Mouse (Mus musculus) forebrain, embryonic 10.5 days (tissue): ENCODE measurements around the gene Tbr1. TPM values are rescaled to one million over a fixed set of nuclear protein-coding genes. Genes with fewer than 3 reads are reported as not detected.

Experiments used
- DNase-seq: peaks from one replicate; pipeline ENCODE4 v3.0.0-alpha.2; 2017; ENCODE audit warnings: low spot score; ENCODE audit errors: extremely low spot score
- H3K27ac ChIP-seq: fragments of 300-500 bp; sonication (generic); 2 replicates; pipeline ENCODE4 v1.5.1; 2016; ENCODE audit warnings: mild to moderate bottlenecking
- H3K27me3 ChIP-seq: fragments of 300-500 bp; sonication (generic); 2 replicates; pipeline ENCODE4 v1.6.1; 2016; ENCODE audit warnings: mild to moderate bottlenecking; ENCODE audit not compliant: poor library complexity, severe bottlenecking
- H3K36me3 ChIP-seq: fragments of 300-500 bp; sonication (generic); replicated peaks from 2 replicates; pipeline ENCODE4 v1.6.1; 2016; ENCODE audit warnings: mild to moderate bottlenecking, moderate library complexity
- H3K4me1 ChIP-seq: fragments of 300-500 bp; sonication (generic); 2 replicates; pipeline ENCODE4 v1.6.1; 2016
- H3K4me3 ChIP-seq: fragments of 300-500 bp; sonication (generic); 2 replicates; pipeline ENCODE4 v1.5.1; 2016; ENCODE audit warnings: mild to moderate bottlenecking, moderate library complexity
- H3K9me3 ChIP-seq: fragments of 300-500 bp; sonication (generic); 2 replicates; pipeline ENCODE4 v1.6.1; 2016; ENCODE audit warnings: mild to moderate bottlenecking, moderate library complexity
- WGBS: fragments of 180-500 bp; shearing (Covaris S2); methylation state at CpG from one replicate; pipeline ENCODE4 v1.1.7; 2016; 5-methylcytosine and 5-hydroxymethylcytosine counted together
- polyA plus RNA-seq: library from polyadenylated mRNA; unstranded; fragments of >200 nt; fragmentation: Nextera tagmentation; extraction: Ambion mirVana; gene quantifications from 2 replicates; pipeline ENCODE4 v1.2.1, GENCODE M21; 2016

Tbr1 gene
- 2.4 and 5.0 TPM in 2 replicates for polyA plus RNA-seq

GRCm38 (mm10) chr2:61802656-61803251, at the start of gene Tbr1:
Gene Tbr1 (plus strand): TSS chr2:61802930.
- H3K36me3 ChIP-seq, result peaks cover 13% of the 10 kb centered on the region; the same call in 1 of the 2 replicates
- H3K27me3 ChIP-seq, result peaks cover 71% of the 10 kb centered on the region
- H3K27ac ChIP-seq, result no peak within 1 kb of the TSS
- DNase-seq, result peak; percentile 42
- peaks cover 40% of the 10 kb centered on the region for H3K4me1 ChIP-seq
- H3K4me3 ChIP-seq, result peak within 1 kb of the TSS; percentile 19; the same call in 1 of the 2 replicates
- no peaks in the 10 kb centered on the region for H3K9me3 ChIP-seq
- WGBS, result 3% methylated on average over 11 of the region's 11 CpGs

DNA sequence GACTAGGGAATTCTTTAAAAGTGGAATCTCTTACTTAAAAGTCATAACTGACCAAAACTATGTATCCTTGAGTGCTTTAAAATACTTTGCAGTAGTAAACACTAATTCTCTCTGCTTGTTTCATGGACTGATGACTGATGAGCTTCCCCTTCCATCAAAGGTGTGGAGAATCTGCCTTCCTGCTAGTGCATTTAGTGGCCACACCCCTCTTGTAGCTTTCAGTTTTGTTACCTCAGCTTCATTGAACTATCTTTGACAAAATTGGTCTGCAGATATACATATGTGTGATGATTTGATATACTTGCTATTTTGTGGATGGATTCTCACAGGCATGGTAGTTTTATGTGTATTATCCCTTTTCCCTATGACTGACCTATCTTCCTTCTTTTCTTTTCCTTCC, 47.7 kb upstream of the Tbr1 start:
- DNase-seq, result no peak
- no peaks in the 10 kb centered on the region for H3K27me3 ChIP-seq

DNA sequence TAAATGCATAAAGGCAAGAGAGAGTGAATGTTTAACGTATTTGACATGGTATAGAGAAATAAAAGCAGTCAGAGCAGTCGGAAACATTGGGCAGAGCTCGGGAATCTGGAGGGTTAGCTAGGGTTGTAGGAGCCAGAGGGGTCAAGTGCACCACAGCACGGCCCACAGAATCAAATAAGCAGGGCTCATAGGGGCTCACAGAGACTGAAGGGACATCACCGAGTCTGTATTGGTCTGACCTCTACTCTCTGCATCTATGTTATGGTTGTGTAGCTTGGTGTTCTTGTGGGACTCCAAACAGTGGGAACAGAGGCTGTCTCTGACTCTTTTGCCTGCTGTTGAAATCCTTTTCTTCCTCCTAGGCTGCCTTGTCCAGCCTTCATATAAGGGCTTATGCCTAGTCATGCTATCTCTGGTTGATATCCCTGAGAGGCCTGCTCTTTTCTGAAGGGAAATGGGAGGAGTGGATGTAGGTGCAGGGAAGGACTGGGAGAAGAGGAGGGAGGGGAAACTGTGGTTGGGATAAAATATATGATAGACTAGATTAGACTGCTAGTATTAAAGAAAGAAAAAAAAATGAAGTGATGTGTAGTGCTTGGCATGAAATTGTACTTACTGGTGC, 43.4 kb upstream of the Tbr1 start:
- H3K9me3 ChIP-seq, result no peaks in the 10 kb centered on the region
- H3K27ac ChIP-seq, result no peak overlapping the region
- no peak overlapping the region for H3K4me3 ChIP-seq
- peaks cover 8% of the 10 kb centered on the region for H3K4me1 ChIP-seq
- H3K36me3 ChIP-seq, result peaks cover 10% of the 10 kb centered on the region
- H3K27me3 ChIP-seq, result no peaks in the 10 kb centered on the region
- WGBS, result 82% methylated on average over 5 of the region's 5 CpGs
- DNase-seq, result no peak

More for the DNA sequence above, 47.7 kb upstream of the Tbr1 start:
- H3K4me1 ChIP-seq, result peaks cover 16% of the 10 kb centered on the region
- no peak overlapping the region for H3K27ac ChIP-seq
- H3K4me3 ChIP-seq, result no peak overlapping the region
- H3K9me3 ChIP-seq, result no peaks in the 10 kb centered on the region
- no peaks in the 10 kb centered on the region for H3K36me3 ChIP-seq

GRCm38 (mm10) chr2:61760044-61760443, 42.7 kb upstream of the Tbr1 start:
- Histone ChIP-seq H3K27ac (no peak overlapping the region), H3K4me1 (peaks cover 13% of the 10 kb centered on the region), H3K4me3 (no peak overlapping the region), H3K9me3 (no peaks in the 10 kb centered on the region), H3K36me3 (peaks cover 13% of the 10 kb centered on the region), H3K27me3 (no peaks in the 10 kb centered on the region)
- no peak for DNase-seq
- WGBS, result 93% methylated on average over 3 of the region's 3 CpGs

- H3K36me3 ChIP-seq, result peaks cover 13% of the 10 kb centered on the region
- WGBS, result 50% methylated on average over 6 of the region's 6 CpGs
- H3K4me3 ChIP-seq, result no peak overlapping the region
- H3K4me1 ChIP-seq, result peaks cover 20% of the 10 kb centered on the region
- no peaks in the 10 kb centered on the region for H3K27me3 ChIP-seq
- DNase-seq, result peak; percentile 16
- H3K27ac ChIP-seq, result peak overlapping the region; percentile 73
- H3K9me3 ChIP-seq, result no peaks in the 10 kb centered on the region
Measured at GRCm38 (mm10) chr2:61764470-61765105, 38.1 kb upstream of the Tbr1 start.

DNA sequence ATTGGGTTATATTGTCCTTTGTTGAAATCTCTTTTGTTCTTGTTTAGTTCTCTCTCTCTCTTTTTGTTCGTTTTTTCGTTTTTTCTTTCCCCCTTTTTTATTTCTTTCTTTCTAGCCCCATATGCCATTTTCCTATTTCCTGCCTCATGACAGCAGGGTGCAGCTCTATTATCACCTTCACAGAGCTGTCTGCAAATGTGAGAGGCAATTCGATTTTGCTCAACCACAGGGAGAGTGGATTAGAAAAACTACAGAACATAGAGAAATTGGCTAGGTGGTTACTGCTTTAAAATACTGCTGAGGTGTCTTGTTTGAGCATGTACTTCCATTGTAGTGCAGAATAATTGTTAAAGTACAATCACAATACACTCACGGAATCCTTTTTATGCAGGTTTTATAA, 37.2 kb upstream of the Tbr1 start:
- Histone ChIP-seq H3K4me3 (no peak overlapping the region), H3K27me3 (no peaks in the 10 kb centered on the region), H3K36me3 (peaks cover 13% of the 10 kb centered on the region), H3K4me1 (peaks cover 20% of the 10 kb centered on the region), H3K27ac (0 out of 2 replicates have a peak overlapping the region, but pooled peaks have one; percentile 25), H3K9me3 (no peaks in the 10 kb centered on the region)
- no peak for DNase-seq
- 51% methylated on average over 4 of the region's 4 CpGs for WGBS

- no peaks in the 10 kb centered on the region for H3K4me1 ChIP-seq
- no peak overlapping the region for H3K4me3 ChIP-seq
- no peaks in the 10 kb centered on the region for H3K27me3 ChIP-seq
- no peak overlapping the region for H3K27ac ChIP-seq
- DNase-seq, result no peak
- peaks cover 37% of the 10 kb centered on the region for H3K36me3 ChIP-seq
- no peaks in the 10 kb centered on the region for H3K9me3 ChIP-seq
Measured at GRCm38 (mm10) chr2:61780794-61781193, 21.9 kb upstream of the Tbr1 start.

DNA sequence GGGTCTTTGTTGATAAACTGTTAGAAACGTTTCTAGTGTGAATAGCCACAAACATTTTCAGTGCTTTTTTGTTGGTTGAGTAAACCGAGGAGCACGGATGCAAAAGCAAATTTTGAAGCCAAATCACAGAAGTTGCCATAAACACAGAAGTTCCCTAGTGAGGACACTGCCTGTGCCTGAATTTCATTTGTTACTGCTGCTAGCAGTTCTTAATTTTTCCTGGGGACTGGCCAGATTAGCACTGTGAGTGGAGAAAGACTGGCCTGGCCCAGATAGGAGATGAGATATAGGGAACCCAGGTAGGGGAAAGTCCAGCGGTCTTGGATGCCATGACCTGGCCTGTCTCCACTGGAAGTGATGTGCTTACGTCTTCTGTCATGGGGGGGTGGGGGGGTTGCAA, 7.8 kb upstream of the Tbr1 start:
- H3K36me3 ChIP-seq, result peaks cover 21% of the 10 kb centered on the region
- WGBS, result 88% methylated on average over 5 of the region's 5 CpGs
- no peak for DNase-seq
- 0 out of 2 replicates have a peak, but pooled peaks cover 2% of the 10 kb centered on the region for H3K4me1 ChIP-seq
- no peaks in the 10 kb centered on the region for H3K9me3 ChIP-seq
- no peak overlapping the region for H3K27ac ChIP-seq
- H3K4me3 ChIP-seq, result no peak overlapping the region
- no peaks in the 10 kb centered on the region for H3K27me3 ChIP-seq

DNA sequence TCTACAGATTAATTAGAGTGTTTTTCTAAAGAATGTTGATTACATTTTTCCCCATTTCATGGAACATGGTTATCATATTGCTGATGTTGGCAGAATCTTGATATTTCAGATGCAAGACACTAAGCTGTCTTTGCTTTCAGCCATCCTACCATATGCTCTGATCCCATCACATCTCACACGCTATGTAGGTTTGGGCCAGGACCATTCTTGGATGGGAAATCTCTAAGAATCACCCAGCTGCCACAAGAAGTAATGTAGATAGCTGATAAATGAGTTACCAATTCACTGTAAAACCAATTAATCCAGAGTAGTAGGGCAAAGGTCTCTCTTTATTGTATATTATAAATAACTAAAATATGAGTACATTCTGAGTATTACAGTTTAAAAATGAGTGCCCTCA, 4.7 kb upstream of the Tbr1 start:
- Histone ChIP-seq H3K36me3 (peaks cover 13% of the 10 kb centered on the region; the same call in 1 of the 2 replicates), H3K27ac (no peak overlapping the region), H3K27me3 (peaks cover 24% of the 10 kb centered on the region), H3K4me3 (no peak overlapping the region), H3K4me1 (peaks cover 8% of the 10 kb centered on the region), H3K9me3 (no peaks in the 10 kb centered on the region)
- no peak for DNase-seq
- 91% methylated on average over 1 of the region's 1 CpGs for WGBS

DNA sequence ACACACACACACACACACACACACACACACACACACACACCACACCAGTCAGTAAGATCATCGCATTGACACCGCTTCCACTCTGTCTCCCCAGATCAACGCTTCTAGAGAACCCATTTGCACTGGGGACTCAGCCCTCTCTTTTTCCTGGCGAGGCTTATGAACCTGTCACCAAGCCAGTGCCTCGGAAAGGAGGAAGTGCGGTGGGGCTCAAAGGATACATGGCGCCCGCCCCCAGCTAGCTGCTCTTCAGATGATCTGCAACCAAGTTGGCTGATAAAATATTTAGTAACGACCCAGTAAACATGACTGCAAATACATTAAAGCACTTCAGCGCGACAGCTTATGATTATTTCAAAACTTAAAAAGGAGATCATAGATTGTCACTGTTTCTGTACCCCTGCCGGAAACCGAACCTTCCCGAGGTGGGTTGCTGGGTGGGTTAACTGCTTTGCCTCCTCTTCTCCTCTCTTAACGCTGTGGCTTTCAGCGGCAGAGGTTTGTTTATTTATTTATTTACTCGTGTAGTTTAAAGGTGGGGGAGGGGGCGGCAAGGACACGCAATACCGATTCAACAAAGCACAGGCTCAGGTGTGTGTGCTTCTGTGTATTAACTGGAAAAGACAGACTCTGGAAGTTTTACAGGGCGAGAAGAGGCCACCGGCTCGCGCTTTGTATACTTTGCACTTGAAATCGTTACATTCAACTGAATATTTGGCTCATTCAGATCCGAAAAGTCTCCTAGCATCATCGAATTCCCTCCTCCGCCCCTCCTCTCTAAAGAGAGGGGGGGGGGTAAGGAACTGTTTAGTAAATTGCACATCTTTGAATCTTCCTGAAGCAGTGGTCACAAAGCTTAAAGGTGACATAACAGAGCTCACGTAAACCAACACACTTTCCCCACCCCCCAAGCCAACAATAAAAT, 975 bp downstream of the Tbr1 start:
- Histone ChIP-seq H3K4me1 (peaks cover 40% of the 10 kb centered on the region), H3K4me3 (peak overlapping the region; percentile 19; the same call in 1 of the 2 replicates), H3K36me3 (peaks cover 10% of the 10 kb centered on the region; the same call in 1 of the 2 replicates), H3K9me3 (no peaks in the 10 kb centered on the region), H3K27me3 (peaks cover 81% of the 10 kb centered on the region), H3K27ac (no peak overlapping the region)
- DNase-seq, result peak; percentile 29
- WGBS, result under 1% methylated on average over 29 of the region's 29 CpGs

DNA sequence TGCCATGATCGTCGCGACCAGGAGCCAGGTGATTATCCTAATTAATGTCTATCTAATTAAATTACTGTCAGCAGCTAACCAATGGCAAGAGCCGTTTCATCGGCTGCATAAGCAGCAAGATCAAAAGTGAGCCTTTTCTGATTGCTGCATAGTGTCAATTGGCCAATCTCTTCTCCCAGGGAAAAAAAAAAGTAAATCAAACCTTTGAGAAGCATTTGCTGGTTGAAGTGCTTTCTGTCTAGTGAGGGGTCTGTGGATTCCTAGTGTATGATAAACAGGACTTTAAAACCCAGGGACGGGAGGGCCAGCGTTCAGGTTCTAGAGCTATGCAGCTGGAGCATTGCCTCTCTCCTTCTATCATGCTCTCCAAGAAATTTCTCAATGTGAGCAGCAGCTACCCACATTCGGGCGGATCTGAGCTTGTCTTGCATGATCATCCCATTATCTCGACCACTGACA, 1.7 kb downstream of the Tbr1 start:
- H3K27me3 ChIP-seq, result peaks cover 88% of the 10 kb centered on the region
- H3K4me3 ChIP-seq, result peak overlapping the region; percentile 41; the same call in 1 of the 2 replicates
- peaks cover 40% of the 10 kb centered on the region for H3K4me1 ChIP-seq
- H3K9me3 ChIP-seq, result no peaks in the 10 kb centered on the region
- H3K27ac ChIP-seq, result no peak overlapping the region; the same call in 1 of the 2 replicates
- no peak for DNase-seq
- H3K36me3 ChIP-seq, result peaks cover 10% of the 10 kb centered on the region; the same call in 1 of the 2 replicates
- 5% methylated on average over 10 of the region's 10 CpGs for WGBS

- no peaks in the 10 kb centered on the region for H3K9me3 ChIP-seq
- under 1% methylated on average over 39 of the region's 39 CpGs for WGBS
- peaks cover 8% of the 10 kb centered on the region; the same call in 1 of the 2 replicates for H3K36me3 ChIP-seq
- H3K27me3 ChIP-seq, result peaks cover 94% of the 10 kb centered on the region
- peak overlapping the region; percentile 76 for H3K27ac ChIP-seq
- peak; percentile 62 for DNase-seq
- H3K4me1 ChIP-seq, result peaks cover 40% of the 10 kb centered on the region
- H3K4me3 ChIP-seq, result peak overlapping the region; percentile 41
Measured at GRCm38 (mm10) chr2:61804841-61805540, 2.3 kb downstream of the Tbr1 start.
